Mouse (Mus musculus) liver, adult 2 months (tissue): ENCODE data around the gene Atp9a.

Experiments used
- CTCF ChIP-seq: fragments of 200-500 bp; IDR thresholded peaks from 2 replicates; pipeline ENCODE4 v1.5.1; 2011; ENCODE audit warnings: low read depth, low read length, control low read depth
- POLR2A ChIP-seq: fragments of 200-500 bp; IDR thresholded peaks from 2 replicates; pipeline ENCODE4 v1.6.1; 2011; ENCODE audit warnings: low read length, control low read depth; ENCODE audit not compliant: insufficient read depth; ENCODE audit errors: extremely low read depth

GRCm38 (mm10) chr2:168734023-168734422, 8.2 kb downstream of the Atp9a start:
- TF ChIP-seq CTCF (no peak), POLR2A (no peak)
